Mouse (Mus musculus) lung, adult 2 months (tissue): ENCODE results near the gene Mrpl35.

Source experiments
- CTCF ChIP-seq: fragments of 200-500 bp; IDR thresholded peaks from 2 replicates; pipeline ENCODE4 v1.5.1; 2011; ENCODE audit warnings: mild to moderate bottlenecking, low read length, control low read depth; ENCODE audit not compliant: insufficient read depth
- POLR2A ChIP-seq: fragments of 200-500 bp; IDR thresholded peaks from 2 replicates; pipeline ENCODE4 v1.6.1; 2011; ENCODE audit warnings: low read depth, mild to moderate bottlenecking, control low read depth, low read length, borderline replicate concordance; ENCODE audit errors: extremely low read depth

- no peak for TF ChIP-seq POLR2A
- TF ChIP-seq CTCF: no peak
Measured at GRCm38 (mm10) chr6:71840597-71841290, 14.0 kb upstream of the Mrpl35 start.
